Mouse (Mus musculus) layer of hippocampus, postnatal 10 days (tissue): ENCODE data around the gene Col9a1. TPM values are rescaled to one million over a fixed set of nuclear protein-coding genes. Genes with fewer than 3 reads are reported as not detected.

ENCODE experiments used
- DNase-seq, 2 experiments: peaks; one replicate each; pipeline ENCODE4 v3.0.0; 2021; ENCODE audit warnings: low spot score in 2 of 2
- total RNA-seq, 2 experiments: library from RNA; stranded (reverse); gene quantifications; 2 replicates each; pipeline ENCODE4 v1.2.3; 2021

The Col9a1 gene
- total RNA-seq, 2 experiments from 2014 or later: 2.6 to 2.9 TPM

GRCm38 (mm10) chr1:24292515-24292914, 115.1 kb downstream of the Col9a1 start:
- DNase-seq: no peak

GRCm38 (mm10) chr1:24294979-24295942, 117.9 kb downstream of the Col9a1 start:
- DNase-seq: no peak

- DNase-seq: no peak
These were observed 123.3 kb downstream of the Col9a1 start for GRCm38 (mm10) chr1:24300700-24301099.

Other genes starting within 250 kb of the Col9a1 start
- gene Sdhaf4, start 172.0 kb upstream of the Col9a1 start, total RNA-seq: 10 to 100 TPM; 47.7 to 51.1 TPM
- 10 to 100 TPM; 30.9 to 35.6 TPM for gene Fam135a, start 77.3 kb upstream of the Col9a1 start, total RNA-seq